Comparison of ENCODE assay signal across 7 mouse cellular contexts in genomic region chr9:44066785-44067225, GRCm38 (mm10). TPM values are rescaled to one million over a fixed set of nuclear protein-coding genes. Genes with fewer than 3 reads are reported as not detected.
DNase-seq lines count a peak whose midpoint lies in the region; ATAC-seq lines count a peak whose summit lies in the region.

Gene Usp2, plus strand, starts transcription at chr9:44067021.

- H3K4me1 ChIP-seq in intestine, embryonic 14.5 days (replicated peaks; ENCODE audit: control insufficient read depth, insufficient read depth, low read length): peaks cover 11% of the 10 kb centered on the region
- peaks cover 50% of the 10 kb centered on the region for H3K4me1 ChIP-seq in midbrain, embryonic 10.5 days

- peak; percentile 97 for ATAC-seq in intestine, embryonic 14.5 days (replicated peaks; ENCODE audit: low FRiP score, low TSS enrichment, low read depth)

- H3K9ac ChIP-seq in intestine, embryonic 14.5 days (ENCODE audit: low read length): peak within 1 kb of the TSS; percentile 37

- under 1% methylated on average over 38 of the region's 38 CpGs for WGBS in intestine, embryonic 14.5 days
- 0% methylated on average over 38 of the region's 38 CpGs for WGBS in midbrain, embryonic 10.5 days

- peak within 1 kb of the TSS; percentile 67 for H3K4me2 ChIP-seq in intestine, embryonic 14.5 days (ENCODE audit: low read length)

- no peak within 1 kb of the TSS for H3K27ac ChIP-seq in intestine, embryonic 14.5 days (ENCODE audit: low read depth)
- H3K27ac ChIP-seq in midbrain, embryonic 10.5 days (replicated peaks): peak within 1 kb of the TSS; percentile 62

- DNase-seq in adrenal gland, adult 18-20 months (ENCODE audit: low spot score in 2 of 2): peak; percentile 100
- DNase-seq in embryo, embryonic 11 days: peak; percentile 99
- DNase-seq in gastrocnemius, postnatal 25 days: peak; percentile 98
- DNase-seq in intestine, embryonic 14.5 days (ENCODE audit: low spot score): peak; percentile 100
- peak; percentile 100 for DNase-seq in left cerebral cortex, postnatal 14 days (ENCODE audit: low spot score in 2 of 2)
- peak; percentile 99 for DNase-seq in midbrain, embryonic 10.5 days (ENCODE audit: low spot score)
- peak; percentile 100 for DNase-seq in right cerebral cortex, postnatal 4 days

- intact Hi-C loops in left cerebral cortex, postnatal 14 days (cut with DNase I): loop anchor here (5.0 kb wide), 1 partner anchor 40 kb away; the partner anchor contains the start of gene C1qtnf5

- H3K4me3 ChIP-seq in intestine, embryonic 14.5 days (ENCODE audit: low read depth, low read length): peak within 1 kb of the TSS; percentile 39
- H3K4me3 ChIP-seq in midbrain, embryonic 10.5 days: peak within 1 kb of the TSS; percentile 57

- H3K27me3 ChIP-seq in intestine, embryonic 14.5 days (replicated peaks; ENCODE audit: control insufficient read depth, insufficient read depth, low read length): no peaks in the 10 kb centered on the region
- H3K27me3 ChIP-seq in midbrain, embryonic 10.5 days (ENCODE audit: low read depth, poor library complexity, severe bottlenecking): peaks cover 35% of the 10 kb centered on the region

- H3K9me3 ChIP-seq in intestine, embryonic 14.5 days (ENCODE audit: control insufficient read depth, low read length): no peaks in the 10 kb centered on the region
- no peaks in the 10 kb centered on the region for H3K9me3 ChIP-seq in midbrain, embryonic 10.5 days (replicated peaks)

- H3K36me3 ChIP-seq in intestine, embryonic 14.5 days (ENCODE audit: control insufficient read depth, insufficient read depth, low read length): no peaks in the 10 kb centered on the region
- no peaks in the 10 kb centered on the region for H3K36me3 ChIP-seq in midbrain, embryonic 10.5 days

RNA-seq across cellular contexts. Expression of gene Usp2, which starts in this region (rescaled TPM):
- total RNA-seq in adrenal gland, adult 18-20 months (2021): 10 to 100 TPM; 36.4 to 40.9 TPM
- total RNA-seq in gastrocnemius, postnatal 25 days (2021): 100 to 1,000 TPM; 160 to 313 TPM
- polyA plus RNA-seq in intestine, embryonic 14.5 days (2014; fragmentation: Nextera tagmentation; extraction: Ambion mirVana): 11.0 and 12.5 TPM in 2 replicates
- 10 to 100 TPM; 71.9 to 87.1 TPM for total RNA-seq in left cerebral cortex, postnatal 14 days (2021)
- polyA plus RNA-seq in midbrain, embryonic 10.5 days (2016; fragmentation: Nextera tagmentation; extraction: Ambion mirVana): 11.3 and 16.5 TPM in 2 replicates
